Mouse (Mus musculus): ENCODE results near the gene Cdh4. TPM values are rescaled to one million over a fixed set of nuclear protein-coding genes. Genes with fewer than 3 reads are reported as not detected.

Cdh4 gene
- total RNA-seq, 2 experiments from 2014 or later, result 5.2 to 11.7 TPM

GRCm38 (mm10) chr2:179488526-179489139, 46.4 kb downstream of the Cdh4 start:
- no peak for DNase-seq
- Histone ChIP-seq H3K4me3 (no peak overlapping the region), H3K27ac (no peak overlapping the region)
- no peak for TF ChIP-seq CTCF (IDR thresholded peaks at IDR 0.05)
- intact Hi-C loops (cut with DNase I), result no loop called here

GRCm38 (mm10) chr2:179491891-179492290, 49.7 kb downstream of the Cdh4 start:
- Histone ChIP-seq H3K27ac (no peak overlapping the region), H3K4me3 (no peak overlapping the region)
- no peak for DNase-seq
- no peak for TF ChIP-seq CTCF (IDR thresholded peaks at IDR 0.05)
- intact Hi-C loops (cut with DNase I), result no loop called here

GRCm38 (mm10) chr2:179494276-179494675, 52.0 kb downstream of the Cdh4 start:
- DNase-seq, result no peak
- H3K4me3 ChIP-seq, result no peak overlapping the region
- TF ChIP-seq CTCF (IDR thresholded peaks at IDR 0.05), result no peak
- no peak overlapping the region for H3K27ac ChIP-seq
- intact Hi-C loops (cut with DNase I), result no loop called here

GRCm38 (mm10) chr2:179510439-179510838, 68.2 kb downstream of the Cdh4 start:
- Histone ChIP-seq H3K27ac (no peak overlapping the region), H3K4me3 (no peak overlapping the region)
- TF ChIP-seq CTCF (IDR thresholded peaks at IDR 0.05), result no peak
- intact Hi-C loops (cut with DNase I), result no loop called here
- no peak for DNase-seq

- no peak for TF ChIP-seq CTCF (IDR thresholded peaks at IDR 0.05)
- Histone ChIP-seq H3K27ac (no peak overlapping the region), H3K4me3 (no peak overlapping the region)
- no peak for DNase-seq
- intact Hi-C loops (cut with DNase I), result no loop called here
Observed at GRCm38 (mm10) chr2:179516559-179516958, 74.3 kb downstream of the Cdh4 start.

- H3K27ac ChIP-seq, result no peak overlapping the region
- no peak overlapping the region for H3K4me3 ChIP-seq
- intact Hi-C loops (cut with DNase I), result no loop called here
- TF ChIP-seq CTCF (IDR thresholded peaks at IDR 0.05), result no peak
- no peak for DNase-seq
Observed at GRCm38 (mm10) chr2:179518456-179519032, 76.3 kb downstream of the Cdh4 start.

GRCm38 (mm10) chr2:179519161-179519560, 76.9 kb downstream of the Cdh4 start:
- DNase-seq, result no peak
- H3K4me3 ChIP-seq, result no peak overlapping the region
- intact Hi-C loops (cut with DNase I), result no loop called here
- TF ChIP-seq CTCF (IDR thresholded peaks at IDR 0.05), result no peak
- no peak overlapping the region for H3K27ac ChIP-seq

- H3K27ac ChIP-seq, result no peak overlapping the region
- DNase-seq, result no peak
- TF ChIP-seq CTCF (IDR thresholded peaks at IDR 0.05), result no peak
- H3K4me3 ChIP-seq, result no peak overlapping the region
- intact Hi-C loops (cut with DNase I), result no loop called here
Observed at GRCm38 (mm10) chr2:179519931-179520330, 77.7 kb downstream of the Cdh4 start.

- TF ChIP-seq CTCF (IDR thresholded peaks at IDR 0.05), result no peak
- DNase-seq, result no peak
- intact Hi-C loops (cut with DNase I), result no loop called here
Observed at GRCm38 (mm10) chr2:179520941-179521340, 78.7 kb downstream of the Cdh4 start.

GRCm38 (mm10) chr2:179521444-179521843, 79.2 kb downstream of the Cdh4 start:
- no peak for TF ChIP-seq CTCF (IDR thresholded peaks at IDR 0.05)
- DNase-seq, result no peak
- H3K4me3 ChIP-seq, result no peak overlapping the region
- intact Hi-C loops (cut with DNase I), result no loop called here
- H3K27ac ChIP-seq, result no peak overlapping the region

More at GRCm38 (mm10) chr2:179520941-179521340, 78.7 kb downstream of the Cdh4 start:
- H3K4me3 ChIP-seq, result no peak overlapping the region
- H3K27ac ChIP-seq, result no peak overlapping the region

GRCm38 (mm10) chr2:179522141-179522540, 79.9 kb downstream of the Cdh4 start:
- intact Hi-C loops (cut with DNase I), result no loop called here
- no peak for DNase-seq
- no peak for TF ChIP-seq CTCF (IDR thresholded peaks at IDR 0.05)

GRCm38 (mm10) chr2:179526976-179527375, 84.7 kb downstream of the Cdh4 start:
- no peak for DNase-seq
- TF ChIP-seq CTCF (IDR thresholded peaks at IDR 0.05), result no peak
- no peak overlapping the region for H3K27ac ChIP-seq
- intact Hi-C loops (cut with DNase I), result no loop called here
- no peak overlapping the region for H3K4me3 ChIP-seq

More at GRCm38 (mm10) chr2:179522141-179522540, 79.9 kb downstream of the Cdh4 start:
- Histone ChIP-seq H3K4me3 (no peak overlapping the region), H3K27ac (no peak overlapping the region)

GRCm38 (mm10) chr2:179530436-179531040, 88.3 kb downstream of the Cdh4 start:
- no peak for TF ChIP-seq CTCF (IDR thresholded peaks at IDR 0.05)
- intact Hi-C loops (cut with DNase I), result no loop called here
- Histone ChIP-seq H3K27ac (no peak overlapping the region), H3K4me3 (no peak overlapping the region)
- DNase-seq, result no peak
